Mouse (Mus musculus) T-cell, adult 2 months (primary cell): Measurements from ENCODE around the gene Clnk.

Source experiments
- DNase-seq: peaks from one replicate; pipeline ENCODE4 v3.0.0; 2022; ENCODE audit warnings: low spot score

The Clnk gene

DNA sequence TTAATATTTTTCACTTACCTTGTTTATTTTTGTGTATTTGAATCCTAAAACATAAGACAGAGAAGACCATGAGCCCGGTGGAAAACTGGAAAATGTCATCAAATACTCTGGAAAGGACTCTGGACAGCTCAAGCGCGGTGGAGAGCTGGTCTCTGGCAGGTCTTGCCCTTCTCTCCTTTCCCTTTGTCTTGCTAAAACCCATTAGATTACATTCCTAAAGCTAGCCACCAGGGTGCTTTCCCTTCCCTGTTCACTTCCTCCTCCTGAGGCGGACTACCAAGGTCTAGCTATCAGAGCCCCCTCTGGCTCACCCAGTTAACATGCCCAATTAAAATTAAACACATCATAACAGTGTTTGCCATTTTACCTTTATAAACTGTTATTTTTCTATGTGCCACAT, 123.9 kb downstream of the Clnk start:
- DNase-seq = no peak

- DNase-seq = no peak
These were observed 167.6 kb downstream of the Clnk start for GRCm38 (mm10) chr5:38708940-38709581.

GRCm38 (mm10) chr5:38707364-38708075, 169.1 kb downstream of the Clnk start:
- no peak for DNase-seq

DNA sequence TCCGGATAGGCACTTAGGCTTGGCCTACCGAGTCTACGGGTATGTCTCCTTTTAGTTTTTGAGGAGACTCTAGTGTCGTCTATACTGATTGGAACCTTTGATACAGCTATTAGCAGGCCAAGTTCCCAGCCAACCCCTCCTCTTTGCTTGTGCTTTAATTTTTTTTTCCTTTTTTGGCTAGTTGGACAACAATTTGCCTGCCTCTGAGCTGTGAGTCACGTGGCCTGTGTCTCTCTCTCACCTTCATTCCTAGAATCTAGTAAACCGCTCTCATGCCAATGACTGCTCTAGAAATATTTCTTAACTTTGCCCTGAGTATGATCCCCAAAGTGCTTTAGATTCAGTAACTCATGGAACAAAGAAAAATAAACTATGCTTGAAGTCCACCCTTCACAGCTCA, 173.7 kb downstream of the Clnk start:
- no peak for DNase-seq

DNA sequence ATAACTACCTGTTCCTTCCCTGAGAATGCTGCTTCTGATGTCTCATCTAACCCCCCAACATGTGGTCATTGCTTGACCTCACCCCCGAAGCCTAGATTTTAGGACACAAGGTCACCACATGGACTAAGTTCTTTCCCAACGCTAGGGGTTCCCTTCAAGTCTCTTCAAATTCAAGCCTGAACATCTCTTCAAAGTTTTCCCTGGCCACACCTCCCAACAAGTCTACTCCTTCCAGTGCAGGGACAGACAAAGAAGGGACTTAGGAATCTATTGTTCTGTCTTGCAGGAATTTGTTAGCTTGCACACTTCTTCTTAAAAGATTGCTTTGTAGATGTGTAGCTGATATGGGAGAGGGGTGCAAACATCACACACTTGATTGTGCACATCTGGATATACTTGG, 174.5 kb downstream of the Clnk start:
- no peak for DNase-seq

DNA sequence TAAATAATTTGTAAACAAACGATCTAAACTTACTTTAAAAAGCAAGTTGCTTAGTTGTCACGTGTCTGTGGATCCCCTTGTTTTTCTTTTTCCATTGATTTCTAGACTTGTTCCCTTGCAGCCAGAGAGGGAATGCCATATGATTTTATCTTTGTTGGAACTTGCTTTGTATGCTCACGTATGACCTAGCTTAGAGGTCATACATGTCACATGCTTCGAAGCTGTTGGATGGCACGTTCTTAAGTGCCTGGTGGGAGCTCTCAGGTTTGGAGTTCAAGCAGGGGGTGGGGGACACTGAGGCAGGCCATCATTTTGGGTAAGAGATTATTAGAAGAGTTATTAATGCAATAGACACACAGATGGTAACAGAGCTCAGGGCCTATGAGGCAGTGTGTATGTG, 178.1 kb downstream of the Clnk start:
- DNase-seq = no peak

DNA sequence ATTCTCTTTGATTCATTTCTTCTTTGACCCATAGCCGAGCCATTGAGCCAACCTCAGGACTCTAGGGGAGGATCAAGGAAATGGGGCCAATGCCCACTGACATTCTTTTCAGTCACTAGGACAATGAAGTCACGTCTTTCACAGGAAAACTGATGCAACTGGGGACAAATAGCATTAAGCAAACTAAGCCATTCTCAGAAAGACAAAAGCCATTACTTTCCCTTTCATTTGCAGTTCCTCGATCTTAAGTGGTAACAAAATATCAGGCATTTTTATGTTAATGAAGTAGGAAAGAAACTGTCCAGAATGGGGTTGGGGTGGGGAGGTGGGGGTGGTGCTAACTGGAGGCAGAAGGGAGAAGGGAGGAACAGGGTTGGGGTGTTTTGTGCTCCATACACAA, 178.6 kb downstream of the Clnk start:
- no peak for DNase-seq

- DNase-seq = no peak
These were observed 179.8 kb downstream of the Clnk start for GRCm38 (mm10) chr5:38696616-38697375.

GRCm38 (mm10) chr5:38692859-38693258, 183.8 kb downstream of the Clnk start:
- no peak for DNase-seq

DNA sequence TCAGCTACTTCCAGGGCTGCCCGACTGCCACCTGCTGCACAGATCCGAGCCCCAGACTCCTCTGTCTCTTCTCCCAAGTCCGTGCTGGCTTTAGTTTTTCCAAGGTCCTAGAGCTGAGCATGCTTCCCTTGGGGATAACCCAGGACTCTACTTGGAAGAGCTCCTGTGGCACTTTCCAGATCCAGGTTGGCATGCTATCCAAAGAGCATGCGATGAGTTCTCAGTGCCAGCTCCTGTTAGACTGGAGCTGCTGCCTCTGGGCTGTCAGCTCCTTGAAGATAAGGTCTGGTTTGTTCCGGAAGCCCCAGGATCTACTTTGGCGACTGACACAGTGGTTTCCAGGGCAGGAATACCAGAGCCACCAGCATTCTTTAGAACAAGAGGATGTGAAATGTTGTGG, 187.4 kb downstream of the Clnk start:
- no peak for DNase-seq

DNA sequence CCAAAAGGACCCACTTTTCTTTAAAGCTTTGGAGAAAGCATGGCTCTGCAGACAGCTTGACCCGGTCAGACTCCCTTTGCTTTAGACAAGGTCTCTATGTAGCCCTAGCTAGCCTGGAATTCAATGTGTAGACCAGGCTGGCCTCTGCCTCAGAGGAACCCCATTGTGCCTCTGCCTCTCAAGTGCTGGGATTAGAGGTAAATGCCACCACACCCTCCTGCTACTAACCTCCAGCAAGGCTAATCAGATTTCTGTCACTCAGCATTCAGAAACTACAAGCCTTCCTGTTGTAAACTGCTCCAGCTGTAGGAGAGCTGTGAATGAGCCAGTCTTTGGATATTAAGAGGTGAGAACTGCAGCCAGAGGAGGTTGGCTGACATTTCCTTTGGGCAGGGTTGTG, 188.9 kb downstream of the Clnk start:
- DNase-seq = no peak

GRCm38 (mm10) chr5:38684164-38684911, 192.3 kb downstream of the Clnk start, which contains the start of gene Zfp518b:
TSS of gene Zfp518b (minus strand) at chr5:38684826.
- DNase-seq = peak; percentile 35

GRCm38 (mm10) chr5:38658836-38659235, 217.8 kb downstream of the Clnk start:
- no peak for DNase-seq
